Mouse (Mus musculus): ENCODE measurements around the gene Pml. TPM values are rescaled to one million over a fixed set of nuclear protein-coding genes. Genes with fewer than 3 reads are reported as not detected.

The Pml gene
- polyA plus RNA-seq, 1 experiment from 2014 or later = 8.2 TPM

Small RNA genes lying within 50 kb of the gene (microRNA-seq; reads per million reads assigned to microRNA genes)
- not detected for gene Mir6385

Other genes with a start within 250 kb of the Pml start
- 0.17 TPM in 1 of 2 replicates, not detected in the other for gene Cyp11a1, start 243.4 kb downstream of the Pml start, polyA plus RNA-seq (2016; fragmentation: Nextera tagmentation; extraction: Ambion mirVana)
- 40.5 and 46.6 TPM in 2 replicates for gene Stra6, start 186.0 kb downstream of the Pml start, polyA plus RNA-seq (2016; fragmentation: Nextera tagmentation; extraction: Ambion mirVana)
- gene Ccdc33, start 131.0 kb downstream of the Pml start, polyA plus RNA-seq (2016; fragmentation: Nextera tagmentation; extraction: Ambion mirVana) = 0.70 and 1.3 TPM in 2 replicates
- gene Islr, start 45.5 kb downstream of the Pml start, polyA plus RNA-seq (2016; fragmentation: Nextera tagmentation; extraction: Ambion mirVana) = 48.7 and 51.6 TPM in 2 replicates
- 13.8 and 15.4 TPM in 2 replicates for gene Islr2, start 45.5 kb downstream of the Pml start, polyA plus RNA-seq (2016; fragmentation: Nextera tagmentation; extraction: Ambion mirVana)
- 62.6 and 71.5 TPM in 2 replicates for gene Stoml1, start 3.4 kb upstream of the Pml start, polyA plus RNA-seq (2016; fragmentation: Nextera tagmentation; extraction: Ambion mirVana)
- 13.5 and 14.7 TPM in 2 replicates for gene Loxl1, start 63.4 kb upstream of the Pml start, polyA plus RNA-seq (2016; fragmentation: Nextera tagmentation; extraction: Ambion mirVana)
- gene Tbc1d21, start 120.7 kb upstream of the Pml start, polyA plus RNA-seq (2016; fragmentation: Nextera tagmentation; extraction: Ambion mirVana) = not detected in 2 replicates
- 6.8 and 7.9 TPM in 2 replicates for gene Insyn1, start 238.8 kb upstream of the Pml start, polyA plus RNA-seq (2016; fragmentation: Nextera tagmentation; extraction: Ambion mirVana)